Mouse (Mus musculus) lung, postnatal 25 days (tissue): ENCODE data around the gene Taar7f.
"Not testable (repeated sequence)": the region's sequence is repeated elsewhere in the genome, so short reads cannot be mapped to it uniquely, and the experiment has no call there.

ENCODE experiments used
- DNase-seq: peaks from one replicate; pipeline ENCODE4 v3.0.0; 2022; ENCODE audit warnings: low spot score

Taar7f gene

DNA sequence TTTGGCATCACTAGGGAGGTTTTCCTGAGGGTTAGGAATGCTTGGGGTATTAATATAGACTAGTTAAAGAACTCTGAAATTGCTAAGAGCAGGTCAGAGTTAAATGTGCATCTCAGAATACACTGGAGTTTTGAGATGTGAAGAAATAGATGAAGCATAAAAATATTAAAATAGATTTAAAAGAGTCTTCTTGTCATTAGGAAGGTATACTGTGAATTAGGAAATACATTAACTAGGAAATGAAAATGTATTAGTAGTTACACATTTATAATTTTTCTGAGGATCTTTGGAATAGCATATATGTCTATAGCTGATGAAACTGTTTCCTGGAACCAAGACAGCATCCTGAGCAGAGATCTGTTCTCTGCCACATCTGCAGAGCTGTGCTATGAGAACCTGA is at the start of gene Taar7f:
TSS of gene Taar7f (plus strand) at position 301 of the 400 bp plus-strand sequence.
- DNase-seq, result no peak

DNA sequence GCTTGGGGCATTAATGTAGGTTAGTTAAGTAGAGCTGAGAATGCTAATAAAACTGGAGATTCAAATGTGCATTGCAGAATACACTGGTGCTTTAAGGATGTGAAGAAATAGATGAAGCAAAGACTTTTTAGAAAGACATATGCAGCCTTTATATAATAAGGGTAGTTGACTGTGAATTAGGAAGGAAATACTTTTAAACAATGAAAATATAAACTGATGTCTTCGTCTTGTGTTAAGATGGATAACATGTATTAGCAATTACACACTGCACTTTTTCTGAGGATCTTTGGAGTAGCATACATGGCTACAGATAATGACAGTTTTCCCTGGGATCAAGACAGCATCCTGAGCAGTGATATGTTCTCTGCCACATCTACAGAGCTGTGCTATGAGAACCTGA is 49.7 kb upstream of the Taar7f start, which contains the start of gene Taar7b:
TSS of gene Taar7b (plus strand) at position 301 of the 400 bp plus-strand sequence.
- no peak for DNase-seq

DNA sequence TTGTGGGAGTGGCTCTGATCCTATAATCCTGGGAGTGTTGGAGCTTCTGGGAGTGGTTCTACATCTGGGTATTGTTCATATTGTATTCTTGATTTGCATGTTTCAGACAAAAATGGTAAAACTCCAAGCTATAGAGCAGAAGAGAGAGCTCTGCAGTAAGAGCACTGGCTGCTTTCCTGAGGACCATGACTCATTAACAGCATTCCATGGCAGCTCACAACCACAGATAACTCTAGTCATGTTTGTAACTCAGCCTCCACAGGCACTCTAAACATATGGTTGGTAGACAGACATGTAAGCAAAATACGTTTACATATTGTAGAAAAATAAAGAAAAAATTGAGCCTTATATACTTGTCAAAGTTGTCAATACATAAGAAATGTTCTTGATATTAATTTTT is 42.9 kb upstream of the Taar7f start:
- DNase-seq, result no peak

DNA sequence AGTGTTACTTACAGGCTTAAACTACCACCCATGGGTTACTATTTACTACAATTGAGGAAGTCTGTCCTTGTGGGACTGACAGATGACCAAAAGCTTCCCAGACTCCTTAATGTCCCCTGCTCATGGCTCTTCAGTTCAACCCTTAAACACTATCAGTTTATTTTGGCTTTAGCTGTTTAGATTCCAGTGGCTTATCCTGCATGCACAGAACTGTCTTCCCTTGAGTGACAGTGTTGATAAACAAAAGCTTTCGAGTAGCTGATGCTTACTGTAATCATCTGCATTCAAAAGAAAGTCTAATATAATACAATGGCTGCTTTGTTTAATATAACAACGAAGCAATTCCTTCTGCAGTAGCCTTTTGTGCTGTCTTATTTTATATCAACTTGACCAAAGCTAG is 42.3 kb upstream of the Taar7f start:
- DNase-seq, result no peak

DNA sequence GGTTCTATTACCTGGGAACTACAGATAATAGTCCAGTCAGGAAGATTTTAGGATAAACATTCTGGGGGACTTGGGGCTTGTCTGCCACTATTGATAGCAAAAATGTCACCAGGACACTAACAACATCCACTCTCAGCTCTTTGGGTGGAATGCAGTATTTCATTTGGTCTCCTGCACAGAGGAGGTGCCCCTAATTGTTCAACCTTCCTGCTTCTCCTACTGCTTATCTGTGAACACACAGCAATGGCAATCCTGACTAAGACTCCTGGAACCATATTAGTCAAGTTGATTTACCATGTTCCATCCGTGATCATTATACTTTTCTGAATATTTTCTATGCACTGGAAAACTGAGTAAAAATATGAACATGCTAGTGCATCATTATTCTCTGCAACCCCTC is 41.2 kb upstream of the Taar7f start:
- DNase-seq, result no peak

DNA sequence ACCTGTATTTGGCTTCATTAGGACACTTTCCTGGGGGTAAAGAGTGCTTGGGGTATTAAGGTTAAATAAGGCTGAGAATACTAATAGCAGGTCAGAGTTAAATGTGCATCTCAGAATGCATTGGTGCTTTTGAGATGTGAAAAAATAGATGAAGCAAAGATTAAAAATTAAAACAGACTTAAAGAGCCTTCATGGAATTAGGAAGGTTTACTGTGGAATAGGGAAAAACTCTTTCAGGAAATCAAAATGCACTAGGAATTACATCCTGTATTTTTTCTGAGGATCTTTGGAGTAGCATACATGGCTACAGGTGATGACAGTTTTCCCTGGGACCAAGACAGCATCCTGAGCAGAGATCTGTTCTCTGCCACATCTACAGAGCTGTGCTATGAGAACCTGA is 22.4 kb upstream of the Taar7f start, which contains the start of gene Taar7d:
TSS of gene Taar7d (plus strand) at position 301 of the 400 bp plus-strand sequence.
- DNase-seq, result no peak

DNA sequence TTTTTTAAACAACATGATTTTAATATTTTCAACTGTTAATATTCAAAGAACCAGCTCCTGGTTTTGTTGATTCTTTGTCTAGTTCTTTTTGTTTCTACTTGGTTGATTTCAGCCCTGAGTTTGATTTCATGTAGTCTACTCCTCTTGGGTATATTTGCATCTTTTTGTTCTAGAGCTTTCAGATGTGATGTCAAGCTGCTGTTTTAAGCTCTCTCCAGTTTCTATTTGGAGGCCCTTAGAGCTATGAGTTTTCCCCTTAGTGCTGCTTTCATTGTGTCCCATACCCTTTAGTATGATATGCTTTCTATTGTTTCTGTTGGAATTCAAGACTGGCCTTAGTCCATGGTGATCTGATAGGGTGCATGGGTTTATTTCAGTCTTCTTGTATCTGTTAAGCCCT is 18.0 kb upstream of the Taar7f start:
- DNase-seq, result no peak

DNA sequence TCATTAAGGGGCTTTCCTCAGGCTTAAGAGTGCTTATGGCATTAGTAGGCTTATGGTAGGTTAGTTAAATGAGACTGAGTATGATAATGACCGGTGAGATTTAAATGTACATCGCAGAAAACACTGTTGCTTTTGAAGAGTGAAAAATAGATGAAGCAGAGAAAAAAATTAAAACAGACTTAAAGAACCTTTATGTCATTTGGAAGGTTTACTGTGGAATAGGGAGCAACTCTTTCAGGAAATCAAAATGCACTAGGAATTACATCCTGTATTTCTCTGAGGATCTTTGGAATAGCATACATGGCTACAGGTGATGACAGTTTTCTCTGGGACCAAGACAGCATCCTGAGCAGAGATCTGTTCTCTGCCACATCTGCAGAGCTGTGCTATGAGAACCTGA is 12.0 kb upstream of the Taar7f start, which contains the start of gene Taar7e:
TSS of gene Taar7e (plus strand) at position 301 of the 400 bp plus-strand sequence.
- no peak for DNase-seq

DNA sequence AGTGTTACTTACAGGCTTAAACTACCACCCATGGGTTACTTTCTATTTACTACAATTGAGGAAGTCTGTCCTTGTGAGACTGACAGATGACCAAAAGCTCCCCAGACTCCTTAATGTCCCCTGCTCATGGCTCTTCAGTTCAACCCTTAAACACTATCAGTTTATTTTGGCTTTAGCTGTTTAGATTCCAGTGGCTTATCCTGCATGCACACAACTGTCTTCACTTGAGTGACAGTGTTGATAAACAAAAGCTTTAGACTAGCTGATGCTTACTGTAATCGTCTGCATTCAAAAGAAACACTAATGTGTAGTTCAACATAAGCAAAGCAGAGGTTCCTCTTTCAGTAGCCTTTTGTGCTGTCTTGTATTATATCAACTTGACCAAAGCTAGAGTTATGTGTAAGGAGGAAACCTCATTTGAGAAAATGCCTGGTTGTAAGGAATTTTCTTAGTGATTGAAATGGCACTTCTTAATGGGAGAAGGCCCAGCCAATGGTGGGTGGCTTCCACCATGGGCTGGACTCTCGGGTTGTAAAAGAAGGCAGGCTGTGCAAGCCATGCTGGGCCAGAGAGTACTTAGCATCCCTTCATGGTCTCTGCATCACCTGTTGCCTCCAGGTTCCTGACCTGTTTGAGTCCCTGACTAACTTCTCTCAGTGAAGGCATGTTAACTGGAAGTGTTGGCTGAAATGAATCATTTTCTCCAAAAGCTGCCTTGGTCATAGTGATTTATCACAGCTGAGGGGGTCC is 9.0 kb upstream of the Taar7f start:
- DNase-seq, result no peak

DNA sequence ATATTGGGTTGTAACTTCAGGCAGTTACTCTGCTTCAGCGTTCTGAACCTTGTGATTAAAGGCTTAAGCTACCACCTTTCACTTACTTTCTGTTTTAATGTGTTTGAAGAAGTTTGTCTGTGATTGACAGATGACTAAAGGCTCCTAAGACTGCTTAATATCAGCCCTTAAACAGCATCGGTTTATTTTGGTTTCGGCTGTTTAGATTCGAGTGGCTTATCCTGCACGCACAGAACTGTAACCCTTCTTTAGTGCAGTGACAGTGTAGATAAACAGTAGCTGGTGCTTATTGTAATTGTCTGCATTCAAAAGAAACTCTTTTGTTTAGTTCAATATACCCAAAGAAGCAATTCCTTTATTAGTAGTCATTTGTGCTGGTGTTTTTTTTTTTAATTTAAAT is 2.7 kb downstream of the Taar7f start:
- DNase-seq, result no peak

DNA sequence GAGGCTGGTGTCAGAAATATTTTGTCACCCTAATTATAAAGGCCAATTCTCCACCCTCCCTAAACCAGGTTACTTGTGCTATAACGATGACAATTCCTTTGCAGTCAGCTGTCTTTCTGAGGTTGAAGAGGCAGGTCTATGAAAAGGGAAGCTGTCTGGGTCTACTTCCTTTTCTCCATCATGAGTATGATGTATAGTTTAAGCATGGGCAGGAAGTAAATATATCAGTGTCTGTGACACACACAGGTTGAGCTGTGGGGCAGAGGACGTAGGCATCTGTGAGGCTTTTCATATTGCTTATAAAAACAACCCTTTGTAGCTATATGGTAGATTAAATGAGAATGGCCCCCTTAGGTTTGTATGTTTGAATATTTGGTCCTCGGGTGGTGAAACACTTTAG is 9.7 kb downstream of the Taar7f start:
- DNase-seq, result no peak

DNA sequence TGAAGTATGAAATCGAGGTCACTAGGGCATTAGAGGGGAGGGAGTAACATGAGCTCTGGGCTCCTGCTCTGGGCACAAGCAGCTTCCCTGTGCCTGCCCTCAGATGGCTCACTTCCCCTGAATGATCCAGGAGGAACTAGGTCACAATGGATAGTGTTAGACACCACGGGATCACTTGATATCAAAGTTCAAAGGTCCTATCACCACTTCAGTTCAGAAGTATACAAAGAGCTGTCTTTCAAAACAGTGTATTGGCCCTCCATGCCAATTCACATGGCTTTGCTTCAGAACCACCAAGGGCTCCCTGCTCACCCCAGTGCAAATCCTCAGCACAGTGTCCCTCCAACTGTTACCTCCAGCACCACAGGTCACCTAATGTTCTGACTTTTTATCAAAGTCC is 25.4 kb downstream of the Taar7f start:
- DNase-seq, result not testable (repeated sequence)

DNA sequence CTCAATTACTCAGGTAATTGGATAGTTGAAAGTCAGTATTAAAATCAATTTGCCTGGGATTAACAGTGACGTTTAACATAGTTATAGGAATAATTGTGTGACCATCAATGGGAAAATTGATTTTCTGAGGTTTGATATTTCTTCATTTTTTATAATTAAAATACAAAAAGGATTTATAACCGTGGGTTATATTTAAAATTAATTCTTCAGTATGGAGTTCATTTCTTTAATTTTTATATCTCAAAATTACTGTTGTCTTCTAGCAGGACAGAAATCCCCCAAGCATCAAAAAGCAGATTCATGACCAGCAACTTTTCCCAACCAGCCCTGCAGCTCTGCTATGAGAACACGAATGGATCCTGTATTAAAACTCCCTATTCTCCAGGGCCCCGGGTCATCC is 26.9 kb downstream of the Taar7f start, which contains the start of gene Taar8a:
TSS of gene Taar8a (plus strand) at position 301 of the 400 bp plus-strand sequence.
- not testable (repeated sequence) for DNase-seq

DNA sequence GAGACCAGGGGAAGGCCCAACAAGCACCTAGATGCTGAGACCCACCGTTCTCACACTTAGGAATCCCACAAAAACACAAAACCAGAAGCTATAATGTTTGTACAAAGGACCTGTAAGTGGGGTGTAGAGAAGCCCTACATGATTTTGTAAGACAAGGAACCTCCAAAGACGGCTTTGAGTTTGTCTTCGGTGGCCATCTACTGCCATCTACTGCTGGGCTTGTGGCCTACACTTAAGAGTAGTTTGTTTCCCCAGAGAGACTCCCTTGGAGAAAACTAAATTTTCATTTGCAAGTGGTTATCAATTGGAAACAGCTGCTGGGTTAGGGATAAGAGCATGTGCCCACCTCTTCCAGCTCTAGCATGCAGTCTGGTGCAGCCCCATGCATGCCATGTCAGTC is 30.9 kb downstream of the Taar7f start:
- DNase-seq, result peak; percentile 14

DNA sequence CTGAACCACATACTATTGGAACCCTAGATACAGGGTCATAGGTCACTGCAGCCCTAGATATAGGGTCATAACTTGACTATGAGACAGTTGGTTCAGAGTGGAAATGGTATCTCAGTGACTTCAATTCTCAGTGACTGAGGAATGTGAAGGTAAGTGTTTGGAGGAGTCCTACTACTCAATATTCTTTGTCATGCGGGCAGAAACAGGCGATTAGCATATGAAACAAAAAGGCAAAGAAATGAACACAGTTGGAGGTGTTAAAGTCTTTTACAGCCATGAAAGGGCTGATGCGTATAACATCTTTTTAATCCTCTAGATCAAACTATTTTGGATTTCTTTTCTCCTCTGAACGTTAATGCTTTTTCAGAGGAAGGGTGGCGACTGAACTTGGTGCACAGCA is 36.6 kb downstream of the Taar7f start:
- no peak for DNase-seq

DNA sequence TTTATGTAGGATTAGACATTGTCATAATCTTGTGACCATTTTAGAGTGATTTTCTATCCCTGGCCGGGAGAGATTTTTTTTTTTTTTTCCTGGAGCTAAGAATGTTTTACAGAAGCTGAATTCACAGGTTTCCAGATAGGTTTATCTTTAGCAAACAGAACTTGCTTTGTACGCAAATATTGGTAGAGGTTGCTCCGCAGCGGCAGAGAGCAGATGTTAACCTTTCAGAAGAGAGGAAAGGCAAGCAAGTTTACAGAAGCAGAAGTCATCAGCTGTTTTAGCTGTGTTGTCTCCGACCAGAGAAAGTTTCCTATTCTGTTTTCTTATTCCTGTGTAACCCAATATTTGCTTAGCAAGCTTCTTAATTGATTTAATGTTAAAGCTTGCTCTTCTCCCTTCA is 37.2 kb downstream of the Taar7f start:
- no peak for DNase-seq

DNA sequence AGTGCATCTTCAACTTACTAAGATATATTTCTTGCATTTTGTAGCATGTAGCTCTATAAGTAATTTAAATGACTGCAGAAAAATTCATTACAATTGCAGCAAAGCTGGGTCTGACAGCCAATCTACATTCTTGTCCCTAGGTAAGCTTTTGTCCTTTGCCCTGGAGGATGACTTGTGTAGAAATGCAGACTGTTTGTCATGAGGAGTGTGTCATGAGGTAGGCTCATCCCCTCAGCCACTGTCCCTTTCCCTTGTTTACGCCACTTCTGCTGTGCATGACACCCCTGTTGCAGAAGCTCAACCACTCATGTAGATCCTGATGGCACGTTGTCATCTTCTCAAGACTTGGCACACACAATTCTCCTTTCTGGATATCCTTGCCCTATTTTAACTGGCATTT is 37.9 kb downstream of the Taar7f start:
- no peak for DNase-seq

DNA sequence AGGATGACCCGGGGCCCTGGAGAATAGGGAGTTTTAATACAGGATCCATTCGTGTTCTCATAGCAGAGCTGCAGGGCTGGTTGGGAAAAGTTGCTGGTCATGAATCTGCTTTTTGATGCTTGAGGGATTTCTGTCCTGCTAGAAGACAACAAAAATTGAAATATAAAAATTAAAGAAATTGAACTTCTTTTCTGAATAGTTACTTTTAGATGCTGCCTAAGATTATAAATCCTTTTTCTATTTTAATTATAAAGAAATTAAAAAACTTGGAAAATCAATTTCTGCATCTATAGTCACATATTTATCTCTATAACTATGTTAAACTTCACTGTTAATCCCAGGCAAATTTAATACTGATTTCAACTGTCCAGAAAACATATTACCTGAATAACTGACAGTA is 42.9 kb downstream of the Taar7f start, which contains the start of gene Taar8b:
TSS of gene Taar8b (minus strand) at position 101 of the 400 bp plus-strand sequence.
- DNase-seq, result no peak

DNA sequence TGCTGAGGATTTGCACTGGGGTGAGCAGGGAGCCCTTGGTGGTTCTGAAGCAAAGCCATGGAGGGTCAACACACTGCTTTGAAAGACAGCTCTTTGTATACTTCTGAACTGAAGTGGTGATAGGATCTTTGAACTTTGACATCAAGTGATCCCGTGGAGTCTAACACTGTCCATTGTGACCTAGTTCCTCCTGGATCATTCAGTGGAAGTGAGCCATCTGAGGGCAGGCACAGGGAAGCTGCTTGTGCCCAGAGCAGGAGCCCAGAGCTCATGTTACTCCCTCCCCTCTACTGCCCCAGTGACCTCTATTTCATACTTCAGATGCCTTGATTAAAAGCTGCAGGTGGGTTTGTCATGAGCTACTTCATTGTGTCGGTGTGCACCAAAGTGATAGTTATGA is 47.7 kb downstream of the Taar7f start:
- DNase-seq, result not testable (repeated sequence)
